11 mouse cellular contexts compared by ENCODE assay signal in genomic region chr10:78054633-78055565, GRCm38 (mm10). TPM values are rescaled to one million over a fixed set of nuclear protein-coding genes. Genes with fewer than 3 reads are reported as not detected.
DNase-seq lines count a peak whose midpoint lies in the region; ATAC-seq and TF ChIP-seq lines count a peak whose summit lies in the region.
"Had no signal": no experiment of that assay in that cellular context is flagged by ENCODE, and none has a peak within 500 bp of the region (broad histone marks: within the 10 kb centered on the region; RNA-seq: fewer than 3 reads in every experiment).

No protein-coding gene starts in this region.

- peak overlapping the region; percentile 18; the same call in 1 of the 2 replicates for H3K4me2 ChIP-seq in lung, embryonic 16.5 days (ENCODE audit: low read depth, low read length)
- H3K4me2 ChIP-seq in hindbrain, embryonic 11.5 days (replicated peaks; ENCODE audit: low read depth, low read length): no peak overlapping the region

- peak overlapping the region; percentile 17; the same call in 1 of the 2 replicates for H3K4me3 ChIP-seq in E14TG2a.4 (replicated peaks; ENCODE audit: low read length)
- H3K4me3 ChIP-seq in lung, embryonic 16.5 days (ENCODE audit: low read length): no peak overlapping the region
- H3K4me3 ChIP-seq in hindbrain, embryonic 11.5 days (ENCODE audit: low read depth, low read length): no peak overlapping the region
- H3K4me3 ChIP-seq: layer of hippocampus, adult 2 months had no signal

- peak; percentile 32 for DNase-seq in gastrocnemius, adult 18-20 months (ENCODE audit: low spot score)
- DNase-seq in gastrocnemius, postnatal 4 days (ENCODE audit: low spot score in 2 of 2): no peak
- peak; percentile 31 for DNase-seq in fat pad, adult 2 months (ENCODE audit: extremely low read depth, low read depth, low spot score)
- no peak for DNase-seq in ovary, adult 18-20 months (ENCODE audit: low spot score)
- no peak for DNase-seq in spleen, postnatal 36 days (ENCODE audit: low spot score in 2 of 2)
- DNase-seq in hindbrain, embryonic 11.5 days (ENCODE audit: low spot score): no peak
- DNase-seq: B cell, adult 2 months had no signal

- no peaks in the 10 kb centered on the region for H3K27me3 ChIP-seq in E14TG2a.4 (ENCODE audit: insufficient read depth, low read length)
- H3K27me3 ChIP-seq in lung, embryonic 16.5 days (ENCODE audit: control insufficient read depth, insufficient read depth, low read depth, low read length): no peaks in the 10 kb centered on the region
- no peaks in the 10 kb centered on the region for H3K27me3 ChIP-seq in hindbrain, embryonic 11.5 days (ENCODE audit: control insufficient read depth, insufficient read depth, low read length)

- TF ChIP-seq CTCF in E14TG2a.4 (conservative IDR thresholded peaks at IDR 0.05; ENCODE audit: low read length): no peak

- H3K9me3 ChIP-seq in E14TG2a.4 (ENCODE audit: low read length): peaks cover 13% of the 10 kb centered on the region; the same call in 1 of the 2 replicates
- no peaks in the 10 kb centered on the region for H3K9me3 ChIP-seq in lung, embryonic 16.5 days (ENCODE audit: control insufficient read depth, low read length)
- H3K9me3 ChIP-seq in hindbrain, embryonic 11.5 days (ENCODE audit: control insufficient read depth, low read length): no peaks in the 10 kb centered on the region

- peak; percentile 94 for ATAC-seq in lung, embryonic 16.5 days (ENCODE audit: low read depth)
- no peak for ATAC-seq in hindbrain, embryonic 11.5 days (ENCODE audit: low FRiP score)

- peaks cover 81% of the 10 kb centered on the region for H3K4me1 ChIP-seq in E14TG2a.4 (replicated peaks; ENCODE audit: low read depth, low read length)
- H3K4me1 ChIP-seq in lung, embryonic 16.5 days (replicated peaks; ENCODE audit: control insufficient read depth, insufficient read depth, low read length): peaks cover 6% of the 10 kb centered on the region
- no peaks in the 10 kb centered on the region for H3K4me1 ChIP-seq in hindbrain, embryonic 11.5 days (replicated peaks; ENCODE audit: control insufficient read depth, insufficient read depth, low read length)

- H3K27ac ChIP-seq in lung, embryonic 16.5 days (ENCODE audit: low read length): peak overlapping the region; percentile 80
- H3K27ac ChIP-seq in hindbrain, embryonic 11.5 days (ENCODE audit: low read depth, low read length): no peak overlapping the region
- H3K27ac ChIP-seq: layer of hippocampus, adult 2 months had no signal

- peaks cover 93% of the 10 kb centered on the region for H3K36me3 ChIP-seq in E14TG2a.4 (ENCODE audit: insufficient read depth, low read length)
- no peaks in the 10 kb centered on the region for H3K36me3 ChIP-seq in lung, embryonic 16.5 days (ENCODE audit: control insufficient read depth, insufficient read depth, low read length)
- H3K36me3 ChIP-seq in hindbrain, embryonic 11.5 days (ENCODE audit: control insufficient read depth, insufficient read depth, low read length): no peaks in the 10 kb centered on the region

- H3K9ac ChIP-seq in lung, embryonic 16.5 days (ENCODE audit: low read length): no peak overlapping the region
- no peak overlapping the region for H3K9ac ChIP-seq in hindbrain, embryonic 11.5 days (ENCODE audit: low read depth, low read length)

- 38% methylated on average over 19 of the region's 19 CpGs for WGBS in lung, embryonic 16.5 days
- WGBS in hindbrain, embryonic 11.5 days: 68% methylated on average over 19 of the region's 19 CpGs

RNA-seq across cellular contexts. Expression of gene Aire, which starts 11.5 kb away (rescaled TPM):
- not detected for total RNA-seq in gastrocnemius, adult 18-20 months (2021)
- not detected for total RNA-seq in gastrocnemius, postnatal 4 days (2021)
- polyA plus RNA-seq in lung, embryonic 16.5 days (2015; fragmentation: Nextera tagmentation; extraction: Ambion mirVana): 2.2 and 2.3 TPM in 2 replicates
- polyA plus RNA-seq in hindbrain, embryonic 11.5 days (2014; fragmentation: Nextera tagmentation; extraction: Ambion mirVana): 0.11 and 0.28 TPM in 2 replicates

RNA-seq across cellular contexts. Expression of gene Dnmt3l, which starts 13.2 kb away (rescaled TPM):
- not detected for total RNA-seq in gastrocnemius, adult 18-20 months (2021)
- total RNA-seq in gastrocnemius, postnatal 4 days (2021): not detected
- polyA plus RNA-seq in lung, embryonic 16.5 days (2015; fragmentation: Nextera tagmentation; extraction: Ambion mirVana): 0.65 and 1.6 TPM in 2 replicates
- not detected in 2 replicates for polyA plus RNA-seq in hindbrain, embryonic 11.5 days (2014; fragmentation: Nextera tagmentation; extraction: Ambion mirVana)
- total RNA-seq: layer of hippocampus, adult 2 months had no signal
- polyA plus RNA-seq: spleen, adult 2 months had no signal

RNA-seq across cellular contexts. Expression of gene Icosl, which starts 14.2 kb away (rescaled TPM):
- 1 to 10 TPM; 1.3 to 1.5 TPM for total RNA-seq in gastrocnemius, adult 18-20 months (2021)
- total RNA-seq in gastrocnemius, postnatal 4 days (2021): 1 to 10 TPM; 3.4 to 4.4 TPM
- 9.5 and 10.2 TPM in 2 replicates for polyA plus RNA-seq in lung, embryonic 16.5 days (2015; fragmentation: Nextera tagmentation; extraction: Ambion mirVana)
- polyA plus RNA-seq in hindbrain, embryonic 11.5 days (2014; fragmentation: Nextera tagmentation; extraction: Ambion mirVana): 1.4 TPM in 2 replicates

RNA-seq across cellular contexts. Expression of gene Pfkl, which starts 45.0 kb away (rescaled TPM):
- total RNA-seq in gastrocnemius, adult 18-20 months (2021): 1 to 10 TPM; 5.9 to 7.0 TPM
- 10 to 100 TPM; 17.0 to 21.0 TPM for total RNA-seq in gastrocnemius, postnatal 4 days (2021)
- polyA plus RNA-seq in lung, embryonic 16.5 days (2015; fragmentation: Nextera tagmentation; extraction: Ambion mirVana): 158 and 164 TPM in 2 replicates
- polyA plus RNA-seq in hindbrain, embryonic 11.5 days (2014; fragmentation: Nextera tagmentation; extraction: Ambion mirVana): 85.5 and 114 TPM in 2 replicates

Comparison
In these comparisons a context has a peak if more than half of its experiments do, and no peak if none do; other contexts are left out.
1. DNase-seq: peak in gastrocnemius, adult 18-20 months (single experiment) and fat pad, adult 2 months (single experiment); none in gastrocnemius, postnatal 4 days (0 of 2), ovary, adult 18-20 months (single experiment), spleen, postnatal 36 days (0 of 2) and hindbrain, embryonic 11.5 days (single experiment).